Mouse (Mus musculus): ENCODE measurements around the gene Slc7a11.

DNA sequence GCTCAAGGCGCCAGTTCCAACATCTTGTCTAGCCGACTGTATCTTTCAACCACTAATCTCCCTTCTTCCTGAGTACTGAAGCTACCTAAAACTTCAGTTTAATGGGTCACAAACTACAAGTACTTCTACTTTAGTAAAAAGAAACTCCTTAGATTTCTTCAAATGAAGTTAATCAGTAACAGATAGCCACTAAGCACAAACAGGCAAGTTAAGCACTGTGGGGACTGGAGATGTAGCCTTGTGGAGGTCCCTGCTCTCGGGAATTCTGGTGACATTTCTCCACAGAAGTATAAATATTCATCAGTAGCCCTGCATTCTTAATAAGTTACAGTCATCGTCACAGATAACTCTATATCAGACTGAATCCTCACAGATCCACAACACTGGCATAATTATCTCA lies 9.6 kb downstream of the Slc7a11 start:
- no peak for TF ChIP-seq CTCF (IDR thresholded peaks at IDR 0.05; ENCODE audit: low read depth)
- TF ChIP-seq EP300 (IDR thresholded peaks at IDR 0.05; ENCODE audit: low read depth) = no peak

Measured in liver, embryonic 14.5 days (tissue).